Mouse (Mus musculus) hindlimb bud, embryonic 11.5 days (tissue): ENCODE data around the gene Mta1.
A peak's percentile ranks its signal among the peaks of the same experiment; 100 is the strongest.

Experiments
- DNase-seq: peaks from one replicate; pipeline ENCODE4 v3.0.0-alpha.2; 2012; ENCODE audit warnings: low read depth, low spot score; ENCODE audit errors: extremely low spot score

Mta1 gene

DNA sequence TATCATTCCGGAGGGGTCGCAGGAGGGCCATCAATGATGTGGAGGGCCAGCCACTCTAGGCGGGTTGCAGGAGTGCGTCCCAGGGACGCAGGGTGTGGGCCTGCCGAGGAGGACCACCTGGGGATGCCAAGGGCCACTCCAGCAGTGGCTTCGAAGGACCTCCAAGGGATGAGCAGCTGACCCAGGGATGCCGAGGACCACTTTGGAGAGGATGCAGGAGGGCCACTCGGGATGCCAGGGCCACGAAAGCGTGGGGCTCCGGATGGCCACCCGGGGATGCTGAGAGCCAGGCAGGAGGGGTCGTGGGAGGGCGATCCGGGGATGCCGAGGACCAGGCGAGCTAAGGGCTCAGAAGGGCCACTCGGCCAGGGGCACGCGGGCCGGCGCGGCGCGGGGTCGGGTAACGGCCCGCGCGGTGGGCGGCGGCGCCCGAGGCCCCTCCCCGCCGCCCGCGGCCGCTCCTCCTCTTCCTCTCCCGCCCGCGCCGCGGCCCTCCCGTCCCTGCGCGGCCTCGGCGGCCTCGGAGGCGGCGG is at the start of gene Mta1:
TSS of gene Mta1 (plus strand) at position 530 of the 533 bp plus-strand sequence.
- DNase-seq: no peak

DNA sequence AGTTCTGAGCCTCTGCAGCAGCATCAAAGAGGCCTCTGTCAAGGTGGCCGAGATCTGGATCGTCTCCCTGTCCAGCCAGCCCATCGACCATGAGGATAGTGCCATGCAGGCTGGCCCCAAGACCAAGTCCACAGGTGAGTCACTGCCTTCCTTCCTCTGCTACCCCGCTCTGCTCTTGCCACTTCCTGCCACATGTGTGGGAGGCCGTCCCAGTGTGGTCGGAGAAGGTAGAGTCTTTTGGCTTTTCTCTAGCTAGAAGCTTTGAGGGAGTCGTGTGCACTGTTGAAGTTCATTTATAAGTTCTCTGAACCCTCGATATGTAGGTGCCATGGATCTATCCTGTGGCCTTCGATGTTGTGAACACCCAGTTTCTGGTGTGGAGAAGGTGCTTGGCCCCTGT is 48.2 kb upstream of the Mta1 start:
- no peak for DNase-seq

DNA sequence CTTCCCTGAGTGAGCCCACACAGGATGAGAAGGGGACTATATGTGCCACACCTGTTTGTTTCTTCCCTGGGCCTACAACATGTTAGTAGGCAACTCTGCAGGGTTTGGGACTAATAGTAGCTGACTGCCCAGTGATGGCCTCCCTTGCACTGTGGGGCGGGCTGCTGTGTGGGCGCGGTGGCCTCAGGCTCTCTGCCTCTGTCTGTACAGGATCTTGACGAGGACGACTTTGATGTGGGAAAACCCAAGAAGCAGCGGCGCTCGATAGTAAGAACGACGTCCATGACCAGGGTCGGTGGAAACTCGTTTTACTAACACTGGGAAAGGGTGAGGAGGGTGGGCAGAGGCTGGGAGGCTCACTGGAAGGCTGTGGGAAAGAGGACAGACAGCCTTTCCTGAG is 47.4 kb upstream of the Mta1 start:
- DNase-seq: no peak

DNA sequence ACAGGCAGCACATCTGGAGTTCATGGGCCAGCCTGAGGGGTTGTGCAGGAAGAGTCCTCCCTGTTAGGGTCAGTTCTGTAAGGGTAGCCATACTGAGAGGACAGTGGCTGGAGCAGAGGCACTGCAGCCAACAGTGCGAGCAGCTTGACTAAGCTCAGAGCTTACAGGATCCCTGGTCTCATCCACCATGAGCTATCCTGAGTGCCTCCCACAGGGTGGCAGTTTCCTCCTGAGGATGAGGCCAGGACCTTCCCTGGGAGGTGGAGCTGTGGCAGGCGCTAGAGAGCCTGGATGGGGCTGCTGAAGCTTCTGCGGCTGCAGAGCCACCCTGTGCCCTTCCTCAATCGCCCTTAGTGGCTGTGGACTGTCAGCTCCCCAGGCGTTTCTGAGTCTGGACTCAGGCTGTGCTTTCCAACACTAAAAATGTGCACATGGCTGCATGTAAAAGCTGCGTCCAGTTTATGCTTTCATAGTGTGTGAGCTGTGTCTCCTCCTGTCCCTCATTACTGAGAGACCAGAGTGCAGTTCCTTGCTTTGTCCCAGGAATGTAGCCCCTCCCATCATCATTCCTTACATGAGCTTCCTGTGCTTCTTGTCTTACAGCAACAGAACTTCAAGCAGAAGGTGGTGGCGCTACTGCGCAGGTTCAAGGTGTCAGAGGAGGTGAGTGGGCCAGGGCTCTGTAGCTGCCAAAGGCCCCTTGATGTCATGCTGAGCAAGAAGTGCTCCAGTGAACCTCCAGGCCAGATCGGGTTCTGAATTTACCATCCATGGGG is 46.3 kb upstream of the Mta1 start:
- DNase-seq: no peak

DNA sequence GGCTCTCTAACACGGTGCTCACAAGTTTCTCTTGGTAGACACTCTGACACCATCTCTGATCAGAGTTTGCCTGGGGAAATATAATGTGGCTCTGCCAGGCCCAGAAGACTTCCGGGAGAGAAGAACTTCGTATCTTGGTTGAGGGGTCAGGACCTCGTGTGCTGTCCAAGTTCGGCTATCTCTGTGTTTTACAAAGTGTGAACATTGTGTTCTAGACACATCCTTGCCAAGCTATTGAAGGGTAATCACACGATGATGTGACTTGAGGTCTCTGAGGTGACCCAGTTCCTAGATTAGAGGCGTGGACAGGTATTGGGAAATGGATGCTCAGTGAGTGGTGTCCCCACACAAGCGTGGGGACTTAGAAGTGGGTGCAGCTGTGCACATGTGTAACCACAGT is 42.0 kb upstream of the Mta1 start:
- DNase-seq: no peak

DNA sequence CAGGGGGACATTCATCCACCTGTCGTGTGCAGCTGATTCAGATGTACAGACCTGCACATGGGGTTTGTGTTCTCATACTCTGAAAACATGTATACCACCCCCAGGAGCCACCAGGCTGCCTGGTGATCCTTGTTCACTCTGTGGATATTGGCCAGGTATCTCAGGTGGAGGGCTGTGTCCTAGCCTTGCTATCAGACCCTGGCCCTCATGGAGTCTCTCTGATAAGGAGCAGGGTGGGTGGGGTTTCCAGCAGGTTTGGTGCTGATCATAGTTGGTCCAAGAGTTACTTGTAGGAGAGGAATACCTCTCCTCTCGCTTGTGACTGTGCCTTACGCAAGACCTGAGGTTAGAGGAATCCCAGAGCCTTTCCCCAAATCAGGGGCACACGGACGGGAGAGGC is 37.9 kb upstream of the Mta1 start:
- no peak for DNase-seq

DNA sequence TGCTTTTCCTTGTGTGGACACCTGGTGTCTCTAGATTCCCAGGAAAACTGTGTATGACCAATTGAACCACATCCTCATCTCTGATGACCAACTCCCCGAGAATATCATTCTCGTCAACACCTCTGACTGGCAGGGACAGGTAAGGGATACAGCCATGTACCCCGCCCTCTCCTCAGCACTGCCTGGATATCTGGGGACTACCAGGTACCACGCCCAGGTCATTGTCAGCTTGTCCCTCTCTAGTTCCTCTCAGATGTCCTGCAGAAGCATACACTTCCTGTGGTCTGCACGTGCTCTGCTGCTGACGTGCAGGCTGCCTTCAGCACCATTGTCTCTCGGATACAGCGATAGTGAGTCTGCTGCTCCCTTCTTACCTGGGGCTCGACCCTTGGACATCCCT is 36.5 kb upstream of the Mta1 start:
- no peak for DNase-seq

DNA sequence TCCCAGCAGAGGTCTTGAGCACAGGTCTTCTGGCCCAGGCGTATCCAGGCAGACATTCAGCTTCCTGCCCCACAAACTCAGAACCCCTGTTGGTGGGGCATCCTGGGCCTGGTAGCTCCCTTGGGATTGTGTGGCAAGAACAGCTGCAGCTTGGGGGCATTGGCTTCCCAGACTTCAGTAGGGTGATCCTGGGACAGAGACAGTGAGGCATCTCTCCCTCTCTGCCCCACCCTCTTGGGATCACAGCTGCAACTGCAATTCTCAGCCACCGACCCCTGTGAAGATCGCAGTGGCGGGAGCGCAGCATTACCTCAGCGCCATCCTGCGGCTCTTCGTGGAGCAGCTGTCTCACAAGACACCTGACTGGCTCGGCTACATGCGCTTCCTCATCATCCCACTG is 35.9 kb upstream of the Mta1 start:
- no peak for DNase-seq

DNA sequence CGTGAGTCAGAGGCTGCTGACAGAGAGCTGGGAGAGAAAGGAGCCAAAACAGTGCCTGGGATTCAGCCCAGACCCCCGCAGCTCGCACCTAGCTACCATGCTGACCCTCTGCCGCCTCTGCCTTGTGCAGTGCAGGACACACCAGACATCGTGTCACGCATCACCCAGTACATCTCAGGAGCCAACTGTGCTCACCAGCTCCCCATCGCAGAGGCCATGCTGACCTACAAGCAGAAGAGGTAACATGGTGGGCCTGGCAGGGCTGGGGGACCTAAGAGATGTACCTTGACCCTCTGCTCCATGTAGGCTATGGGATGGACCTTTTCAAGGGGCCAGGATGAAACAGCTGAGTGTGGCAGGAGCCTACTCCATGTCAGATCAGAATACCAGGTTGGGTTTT is 34.4 kb upstream of the Mta1 start:
- no peak for DNase-seq

DNA sequence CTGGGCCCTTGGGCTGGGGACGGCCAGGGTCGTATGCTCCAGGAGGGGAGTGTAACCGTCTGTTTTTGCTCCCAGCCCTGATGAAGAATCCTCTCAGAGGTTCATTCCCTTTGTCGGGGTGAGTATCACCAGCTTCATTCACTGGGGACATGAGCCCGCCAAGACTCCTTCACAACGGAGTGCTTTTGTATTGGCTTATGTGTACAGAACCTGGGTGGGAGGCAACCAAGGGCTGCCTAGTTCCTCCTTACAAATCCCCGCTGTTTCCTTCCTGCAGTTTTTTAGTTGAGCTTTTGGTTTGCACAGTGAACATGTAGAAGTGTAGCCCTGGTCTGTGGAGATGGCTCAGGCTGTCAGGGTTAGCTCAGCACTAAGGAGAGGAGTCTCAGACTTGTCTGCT is 30.1 kb upstream of the Mta1 start:
- DNase-seq: no peak

DNA sequence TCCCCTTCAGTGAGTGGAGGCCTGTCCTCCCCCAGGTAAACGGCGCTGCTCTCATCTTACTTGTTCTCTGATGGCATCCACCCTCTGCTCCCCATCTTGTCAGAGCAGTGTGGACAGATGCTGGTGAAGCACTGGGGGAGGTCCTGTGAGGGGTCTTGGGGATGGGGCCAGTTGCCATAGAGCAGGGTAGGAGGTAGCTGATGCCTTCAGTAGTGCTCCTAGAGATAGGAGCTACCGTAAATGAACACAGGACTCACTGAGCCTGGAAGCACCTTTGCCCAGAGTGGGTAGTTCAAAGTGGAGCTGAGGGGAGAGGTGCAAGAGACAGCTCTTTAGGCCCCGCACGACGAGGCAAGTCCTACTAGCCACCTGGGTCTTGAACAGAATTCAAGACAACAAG is 28.7 kb upstream of the Mta1 start:
- DNase-seq: no peak

DNA sequence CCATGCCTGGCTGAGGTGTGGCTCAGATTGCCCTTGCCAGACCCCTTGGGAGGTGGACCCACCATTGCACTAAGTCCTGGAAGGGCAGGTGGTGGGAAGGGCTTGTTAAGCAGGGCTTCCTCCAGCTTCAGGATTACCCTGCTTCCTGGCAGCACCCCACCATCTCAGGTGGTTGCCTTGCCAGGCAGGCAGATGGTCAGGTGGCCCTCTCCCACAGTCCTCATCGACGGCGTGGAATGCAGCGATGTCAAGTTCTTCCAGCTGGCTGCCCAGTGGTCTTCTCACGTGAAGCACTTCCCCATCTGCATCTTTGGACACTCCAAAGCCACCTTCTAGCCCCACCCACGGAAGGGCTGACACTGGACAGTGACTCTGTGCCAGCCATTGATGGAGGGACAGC is 26.8 kb upstream of the Mta1 start:
- DNase-seq: no peak

DNA sequence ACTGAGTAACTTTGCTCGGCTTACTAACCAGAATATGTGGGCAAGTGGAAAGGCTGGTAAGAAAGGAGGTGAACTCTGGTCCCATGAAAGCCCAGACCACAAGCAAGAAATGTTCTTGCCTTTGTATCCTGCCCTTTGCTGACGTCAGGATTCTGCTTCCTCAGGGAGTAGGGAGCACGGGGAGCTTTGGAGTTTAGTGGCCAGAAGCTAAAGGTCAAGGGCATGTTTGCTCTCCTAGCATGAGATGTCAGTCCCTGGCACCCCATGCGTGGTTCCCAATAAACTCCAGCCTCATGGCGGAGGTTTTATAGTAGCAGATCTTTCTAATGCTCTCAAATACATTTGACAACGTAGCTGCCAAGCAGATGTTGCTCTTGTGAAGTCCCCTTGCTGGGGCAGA is 26.3 kb upstream of the Mta1 start:
- no peak for DNase-seq

DNA sequence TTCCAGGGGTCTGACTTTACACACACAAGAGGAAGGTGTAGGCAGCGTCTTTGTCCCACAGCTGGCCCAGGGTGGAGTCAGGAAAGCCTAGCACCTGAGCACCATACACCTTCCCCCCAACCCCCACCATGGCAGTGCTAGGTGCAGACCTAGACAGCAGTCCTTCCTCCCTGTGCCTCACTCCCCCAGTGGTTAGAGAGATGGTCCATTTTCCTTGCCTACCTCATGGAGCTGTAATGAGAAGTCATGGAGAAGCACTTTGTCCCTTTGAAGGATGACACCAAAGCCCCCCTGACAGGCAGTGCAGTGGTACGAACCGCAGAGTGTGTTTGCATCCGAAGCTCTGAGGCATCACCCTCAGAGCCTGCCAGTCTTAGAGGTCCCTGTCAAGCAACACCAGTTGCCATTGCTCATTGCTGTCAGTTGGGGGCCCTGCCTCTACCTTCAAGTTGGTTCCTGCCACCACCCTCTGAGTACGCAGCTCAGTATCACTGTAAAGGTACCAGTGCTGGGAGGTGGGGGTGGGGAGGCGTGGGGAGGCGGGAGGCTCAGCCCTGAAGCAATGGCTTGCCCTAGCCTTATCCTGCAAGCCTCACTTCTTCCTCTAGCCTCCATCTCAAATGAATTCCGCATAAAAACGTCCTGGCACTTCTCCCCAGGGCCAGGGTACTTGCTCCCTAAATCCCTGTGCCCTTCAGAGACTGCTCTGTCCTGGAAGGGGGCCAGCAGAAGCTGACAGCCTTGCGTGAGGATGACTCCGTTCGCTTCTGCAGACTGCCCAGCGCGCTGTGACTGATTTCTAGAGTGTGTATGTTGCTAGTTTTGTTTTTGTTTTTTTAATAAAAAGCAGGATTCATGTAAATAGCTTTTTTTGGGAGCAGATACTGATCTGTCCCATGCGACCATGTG is 24.4 kb upstream of the Mta1 start:
- DNase-seq: no peak

DNA sequence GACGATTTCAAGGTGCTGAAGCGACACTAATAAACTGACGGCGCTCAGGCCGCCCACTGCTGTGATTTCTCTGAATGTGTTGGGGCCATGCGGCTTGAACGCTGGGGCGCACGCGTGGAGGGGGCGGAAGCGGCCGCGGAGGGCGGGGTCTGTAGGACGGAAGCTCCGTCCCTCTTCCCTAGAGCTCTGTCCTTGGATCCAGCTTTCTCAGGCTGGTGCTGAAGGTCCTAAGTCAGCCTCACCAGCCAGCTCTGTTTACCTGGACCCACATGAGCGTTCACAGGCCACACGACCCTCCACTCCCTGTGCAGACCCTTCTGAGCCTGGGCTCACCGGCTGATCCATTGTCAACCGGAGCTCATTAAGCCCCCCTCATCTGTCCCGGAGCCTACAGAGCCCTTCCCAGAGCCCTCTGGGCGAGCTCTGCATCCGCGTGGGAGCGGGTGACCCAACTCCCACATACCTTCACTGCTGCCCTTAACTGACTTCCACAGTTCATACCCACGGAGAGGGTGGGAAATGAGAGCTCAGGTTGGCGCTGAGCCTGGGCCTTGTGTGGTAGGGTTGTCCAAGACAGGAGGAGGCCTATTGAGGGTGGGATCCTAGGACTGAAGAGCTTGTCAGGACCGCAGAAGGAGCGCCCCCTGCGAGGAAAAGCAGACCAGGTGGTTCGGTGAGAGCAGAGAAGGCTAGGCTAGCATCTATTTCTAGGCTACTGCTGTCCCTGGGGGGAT is 23.6 kb upstream of the Mta1 start, which contains the start of gene Tex22:
TSS of gene Tex22 (plus strand) at position 174 of the 734 bp plus-strand sequence.
- DNase-seq: no peak

DNA sequence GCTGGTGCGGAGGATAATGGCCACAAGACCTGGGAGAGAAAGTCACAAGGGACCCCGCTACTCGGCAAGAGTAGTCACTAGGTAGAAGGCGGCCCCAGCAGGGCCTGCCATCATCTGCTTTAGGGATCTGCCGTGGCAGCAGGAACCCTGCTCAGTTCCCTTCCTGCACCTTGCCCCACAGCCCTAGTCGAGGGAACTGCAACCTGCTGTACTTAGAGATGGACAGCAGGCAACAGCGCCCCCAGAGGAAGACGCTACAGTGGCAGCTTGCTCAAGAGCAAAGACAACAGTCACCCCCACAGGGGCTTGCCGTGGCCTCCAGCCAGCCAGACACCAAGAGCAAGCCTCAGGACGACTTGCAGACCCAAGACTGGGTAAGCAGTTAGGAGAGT is 23.0 kb upstream of the Mta1 start:
- peak; percentile 68 for DNase-seq

DNA sequence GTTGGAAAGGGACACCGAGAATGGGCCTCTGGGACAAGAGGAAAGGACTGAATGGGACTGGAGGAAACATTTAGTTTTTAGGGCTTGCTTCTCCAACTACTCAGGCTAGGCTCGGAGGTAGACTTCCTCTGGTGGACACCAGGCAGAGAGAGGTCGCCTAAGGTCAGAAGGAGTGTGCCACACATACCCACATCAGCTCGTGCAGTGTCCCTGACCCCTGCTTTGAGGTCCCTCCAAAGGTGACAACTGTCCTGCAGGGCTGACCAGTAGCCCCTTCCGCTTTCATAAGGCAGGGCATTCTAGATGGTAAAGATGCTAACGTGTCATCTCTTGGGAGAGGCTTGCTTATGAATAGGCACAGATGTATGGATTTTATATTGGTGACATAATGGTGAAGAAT is 22.6 kb upstream of the Mta1 start:
- no peak for DNase-seq

DNA sequence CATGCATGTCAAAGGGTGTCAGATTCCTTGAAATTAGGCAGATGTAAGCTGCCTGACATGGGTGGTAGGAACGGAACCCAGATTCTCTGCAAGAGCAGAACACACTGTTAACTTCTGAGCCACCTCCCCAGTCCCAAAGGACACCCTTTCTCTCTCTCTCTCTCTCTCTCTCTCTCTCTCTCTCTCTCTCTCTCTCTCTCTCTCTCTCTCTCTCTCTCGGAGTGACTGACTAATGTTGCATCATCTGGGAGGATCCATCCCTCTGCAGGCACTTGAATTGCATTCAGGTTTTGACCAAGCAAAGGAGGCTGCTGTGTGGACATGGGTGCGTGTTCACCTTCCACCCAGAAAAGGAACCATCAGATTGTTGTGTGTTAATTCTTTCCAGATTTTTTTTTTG is 10.8 kb upstream of the Mta1 start:
- no peak for DNase-seq

DNA sequence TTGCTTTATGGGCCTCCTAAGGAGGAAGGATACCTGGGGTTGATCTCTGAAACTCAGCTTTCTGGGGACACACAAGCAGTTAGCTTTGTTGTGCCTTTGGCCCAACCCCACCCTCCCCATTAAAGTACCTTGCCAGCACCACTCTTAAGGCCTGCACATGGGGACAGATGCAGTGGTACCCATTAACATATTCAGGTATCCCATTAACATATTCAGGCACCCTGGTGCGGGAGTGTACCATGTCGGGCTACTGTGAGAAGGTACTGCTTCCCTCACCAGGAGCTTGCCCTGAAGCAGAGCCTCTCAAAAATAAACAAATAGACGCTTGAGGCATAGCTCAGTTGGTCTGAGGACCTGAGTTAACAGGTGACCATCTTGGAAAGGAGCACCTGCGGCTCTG is 10.1 kb upstream of the Mta1 start:
- DNase-seq: no peak

DNA sequence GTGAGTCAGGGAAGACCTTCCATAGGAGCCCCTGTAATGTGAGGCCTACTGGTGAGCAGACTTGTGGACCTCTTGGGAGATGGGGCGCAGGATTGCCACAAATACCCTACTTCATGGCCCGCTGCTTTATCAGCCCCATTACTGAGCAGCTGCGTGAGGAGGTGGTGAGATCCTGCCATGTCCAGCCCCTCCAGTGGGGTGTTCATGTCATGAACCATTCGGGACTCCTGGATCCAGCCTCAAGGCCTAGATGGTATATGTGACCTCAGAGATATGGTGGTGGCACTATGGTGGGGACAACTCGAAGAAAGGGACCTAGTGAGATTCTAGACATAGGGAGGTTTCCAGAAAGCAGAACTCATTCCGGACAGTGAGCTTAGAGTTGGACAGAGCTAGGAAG is 9.0 kb upstream of the Mta1 start:
- DNase-seq: no peak

DNA sequence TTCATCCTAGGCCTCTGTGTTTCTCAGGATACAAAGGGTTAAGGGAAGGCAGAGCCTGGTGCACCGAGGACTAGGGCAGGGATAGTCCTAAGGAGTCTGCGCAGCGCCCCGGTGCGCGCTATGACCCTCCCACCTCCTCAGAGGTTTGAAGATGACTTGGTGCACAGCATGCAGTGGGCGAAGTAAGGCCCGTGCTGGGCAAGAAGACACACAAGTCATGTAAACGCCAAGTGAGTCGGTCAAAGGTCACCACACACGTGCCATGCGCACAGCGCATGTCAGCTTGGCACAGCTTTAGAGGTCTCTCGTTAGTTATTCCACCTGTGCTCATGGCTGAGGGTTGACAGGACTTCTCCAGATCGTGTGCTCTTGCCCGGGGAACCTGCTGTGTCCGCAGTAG is 8.0 kb upstream of the Mta1 start:
- no peak for DNase-seq
